Mouse (Mus musculus): Measurements from ENCODE around the gene Prss57. TPM values are rescaled to one million over a fixed set of nuclear protein-coding genes. Genes with fewer than 3 reads are reported as not detected.

The Prss57 gene
- total RNA-seq, 2 experiments from 2014 or later: not detected

- intact Hi-C loops (cut with DNase I): no loop called here
- H3K4me3 ChIP-seq: no peak overlapping the region
- DNase-seq: peak; percentile 22
- no peak overlapping the region for H3K27ac ChIP-seq
- TF ChIP-seq CTCF (IDR thresholded peaks at IDR 0.05): no peak
These were observed 51.5 kb downstream of the Prss57 start for GRCm38 (mm10) chr10:79739234-79739633.

- TF ChIP-seq CTCF (IDR thresholded peaks at IDR 0.05): peak; percentile 52
- intact Hi-C loops (cut with DNase I): no loop called here
- Histone ChIP-seq H3K27ac (no peak overlapping the region), H3K4me3 (no peak overlapping the region)
- peak; percentile 23 for DNase-seq
These were observed 52.5 kb downstream of the Prss57 start for GRCm38 (mm10) chr10:79738259-79738658.

- peak; percentile 44 for DNase-seq
- intact Hi-C loops (cut with DNase I): no loop called here
- H3K4me3 ChIP-seq: no peak overlapping the region
- TF ChIP-seq CTCF (IDR thresholded peaks at IDR 0.05): no peak
- H3K27ac ChIP-seq: no peak overlapping the region
These were observed 54.1 kb downstream of the Prss57 start for GRCm38 (mm10) chr10:79736706-79737105.

- TF ChIP-seq CTCF (IDR thresholded peaks at IDR 0.05): no peak
These were observed 55.4 kb downstream of the Prss57 start for GRCm38 (mm10) chr10:79735361-79735760.

GRCm38 (mm10) chr10:79733847-79734246 is 56.9 kb downstream of the Prss57 start:
- TF ChIP-seq CTCF (IDR thresholded peaks at IDR 0.05): no peak
- intact Hi-C loops (cut with DNase I): no loop called here
- H3K4me3 ChIP-seq: no peak overlapping the region
- peak; percentile 14 for DNase-seq
- H3K27ac ChIP-seq: no peak overlapping the region

More at GRCm38 (mm10) chr10:79735361-79735760, 55.4 kb downstream of the Prss57 start:
- intact Hi-C loops (cut with DNase I): no loop called here
- Histone ChIP-seq H3K27ac (no peak overlapping the region), H3K4me3 (no peak overlapping the region)
- DNase-seq: peak; percentile 23

- intact Hi-C loops (cut with DNase I): no loop called here
- peak; percentile 23 for DNase-seq
- H3K4me3 ChIP-seq: no peak overlapping the region
- H3K27ac ChIP-seq: no peak overlapping the region
- TF ChIP-seq CTCF (IDR thresholded peaks at IDR 0.05): peak; percentile 69
These were observed 58.3 kb downstream of the Prss57 start for GRCm38 (mm10) chr10:79732500-79732899.

Other genes with a start within 250 kb of the Prss57 start
- gene Mier2, start 235.8 kb downstream of the Prss57 start, total RNA-seq (2021): 10 to 100 TPM; 15.8 to 18.9 TPM
- not detected for gene Theg, start 203.6 kb downstream of the Prss57 start, total RNA-seq (2021)
- under 1 TPM; 0.20 to 0.51 TPM for gene C2cd4c, start 176.9 kb downstream of the Prss57 start, total RNA-seq (2021)
- 1 to 10 TPM; 3.2 to 7.5 TPM for gene Shc2, start 153.0 kb downstream of the Prss57 start, total RNA-seq (2021)
- gene Odf3l2, start 145.2 kb downstream of the Prss57 start, total RNA-seq (2021): 100 to 1,000 TPM in 1 of 2 experiments, 10 to 100 TPM in 1; 56.6 to 180 TPM
- not detected for gene Madcam1, start 126.4 kb downstream of the Prss57 start, total RNA-seq (2021)
- gene Tpgs1, start 121.6 kb downstream of the Prss57 start, total RNA-seq (2021): 10 to 100 TPM; 18.4 to 19.2 TPM
- gene Cdc34, start 108.8 kb downstream of the Prss57 start, total RNA-seq (2021): 100 to 1,000 TPM; 366 to 415 TPM
- gene Gzmm, start 101.9 kb downstream of the Prss57 start, total RNA-seq (2021): 1 to 10 TPM; 7.2 to 9.8 TPM
- 100 to 1,000 TPM; 650 to 652 TPM for gene Bsg, start 86.5 kb downstream of the Prss57 start, total RNA-seq (2021)
- gene Hcn2, start 74.3 kb downstream of the Prss57 start, total RNA-seq (2021): under 1 TPM; 0.47 to 0.84 TPM
- 10 to 100 TPM; 27.0 to 40.8 TPM for gene Polrmt, start 44.4 kb downstream of the Prss57 start, total RNA-seq (2021)
- gene Fgf22, start 35.9 kb downstream of the Prss57 start, total RNA-seq (2021): not detected
- 10 to 100 TPM; 46.1 to 53.6 TPM for gene Rnf126, start 24.0 kb downstream of the Prss57 start, total RNA-seq (2021)
- gene Fstl3, start 13.7 kb downstream of the Prss57 start, total RNA-seq (2021): 1 to 10 TPM; 1.0 to 1.5 TPM
- 10 to 100 TPM; 18.1 to 23.0 TPM for gene Palm, start 2.6 kb upstream of the Prss57 start, total RNA-seq (2021)
- not detected for gene Misp, start 30.0 kb upstream of the Prss57 start, total RNA-seq (2021)
- gene Ptbp1, start 63.5 kb upstream of the Prss57 start, total RNA-seq (2021): 10 to 100 TPM; 18.8 to 25.1 TPM
- not detected for gene Prtn3, start 83.5 kb upstream of the Prss57 start, total RNA-seq (2021)
- gene Plppr3, start 83.7 kb upstream of the Prss57 start, total RNA-seq (2021): under 1 TPM in 1 of 2 experiments, not detected in 1; 0.17 TPM
- gene Elane, start 95.3 kb upstream of the Prss57 start, total RNA-seq (2021): not detected
- gene Cfd, start 99.9 kb upstream of the Prss57 start, total RNA-seq (2021): 10 to 100 TPM; 12.9 to 77.1 TPM
- gene Med16, start 118.0 kb upstream of the Prss57 start, total RNA-seq (2021): 10 to 100 TPM; 32.6 to 37.2 TPM
- gene Gm26602, start 119.9 kb upstream of the Prss57 start, total RNA-seq (2021): not detected
- gene Kiss1r, start 126.0 kb upstream of the Prss57 start, total RNA-seq (2021): under 1 TPM; 0.17 to 0.23 TPM
- gene R3hdm4, start 130.2 kb upstream of the Prss57 start, total RNA-seq (2021): 100 to 1,000 TPM; 107 to 121 TPM
- 1 to 10 TPM; 1.8 to 2.1 TPM for gene Arid3a, start 136.1 kb upstream of the Prss57 start, total RNA-seq (2021)
- gene Wdr18, start 169.2 kb upstream of the Prss57 start, total RNA-seq (2021): 10 to 100 TPM; 19.7 to 22.0 TPM
- gene Grin3b, start 179.8 kb upstream of the Prss57 start, total RNA-seq (2021): under 1 TPM; 0.25 to 0.28 TPM
- gene Tmem259, start 193.4 kb upstream of the Prss57 start, total RNA-seq (2021): 10 to 100 TPM; 70.9 to 75.1 TPM
- 1 to 10 TPM; 3.9 to 9.7 TPM for gene Cnn2, start 197.6 kb upstream of the Prss57 start, total RNA-seq (2021)
- 1 to 10 TPM; 6.7 to 7.2 TPM for gene Abca7, start 205.5 kb upstream of the Prss57 start, total RNA-seq (2021)
- 1 to 10 TPM in 1 of 2 experiments, under 1 TPM in 1; 0.97 to 1.4 TPM for gene Arhgap45, start 225.7 kb upstream of the Prss57 start, total RNA-seq (2021)
- gene Polr2e, start 248.8 kb upstream of the Prss57 start, total RNA-seq (2021): 10 to 100 TPM; 42.0 to 50.9 TPM

Measured in gastrocnemius, adult 2 months (tissue).